Mouse (Mus musculus) intestine, embryonic 16.5 days (tissue): ENCODE results near the gene Psat1. TPM values are rescaled to one million over a fixed set of nuclear protein-coding genes. Genes with fewer than 3 reads are reported as not detected.

Experiments
- ATAC-seq: fragments of 200-750 bp; cut with Nextera tagmentation; 2 replicates; pipeline ENCODE4 v1.8.0; 2017; ENCODE audit warnings: moderate TSS enrichment, moderate library complexity
- H3K27ac ChIP-seq: fragments of 300-500 bp; sonication (generic); 2 replicates; pipeline ENCODE4 v1.5.1; 2014; ENCODE audit warnings: mild to moderate bottlenecking, low read length
- H3K27me3 ChIP-seq: fragments of 300-500 bp; sonication (generic); replicated peaks from 2 replicates; pipeline ENCODE4 v1.6.1; 2014; ENCODE audit warnings: low read length, control low read depth, mixed read lengths; ENCODE audit not compliant: control insufficient read depth, insufficient read depth
- H3K36me3 ChIP-seq: fragments of 300-500 bp; sonication (generic); 2 replicates; pipeline ENCODE4 v1.6.1; 2014; ENCODE audit warnings: low read length, control low read depth; ENCODE audit not compliant: control insufficient read depth, insufficient read depth
- H3K4me1 ChIP-seq: fragments of 300-500 bp; sonication (generic); 2 replicates; pipeline ENCODE4 v1.6.1; 2014; ENCODE audit warnings: low read length, control low read depth, mixed read lengths; ENCODE audit not compliant: control insufficient read depth, insufficient read depth
- H3K4me2 ChIP-seq: fragments of 300-500 bp; sonication (generic); 2 replicates; pipeline ENCODE4 v1.6.1; 2014; ENCODE audit warnings: low read depth, low read length, control low read depth
- H3K4me3 ChIP-seq: fragments of 300-500 bp; sonication (generic); 2 replicates; pipeline ENCODE4 v1.5.1; 2014; ENCODE audit warnings: mild to moderate bottlenecking, low read length
- H3K9ac ChIP-seq: fragments of 300-500 bp; sonication (generic); 2 replicates; pipeline ENCODE4 v1.6.1; 2014; ENCODE audit warnings: low read depth, low read length
- H3K9me3 ChIP-seq: fragments of 300-500 bp; sonication (generic); 2 replicates; pipeline ENCODE4 v1.6.1; 2016; ENCODE audit warnings: low read length, control low read depth; ENCODE audit not compliant: control insufficient read depth
- WGBS: fragments of 180-500 bp; shearing (Covaris S2); extraction: QIAGEN DNeasy Blood & Tissue Kit; methylation state at CpG from one replicate; pipeline ENCODE4 v1.1.7; 2014; 5-methylcytosine and 5-hydroxymethylcytosine counted together
- polyA plus RNA-seq: library from polyadenylated mRNA; unstranded; fragments of >200 nt; fragmentation: Nextera tagmentation; extraction: Ambion mirVana; gene quantifications from 2 replicates; pipeline ENCODE4 v1.2.1, GENCODE M21; 2015

The Psat1 gene
- polyA plus RNA-seq, result 65.1 and 73.5 TPM in 2 replicates

DNA sequence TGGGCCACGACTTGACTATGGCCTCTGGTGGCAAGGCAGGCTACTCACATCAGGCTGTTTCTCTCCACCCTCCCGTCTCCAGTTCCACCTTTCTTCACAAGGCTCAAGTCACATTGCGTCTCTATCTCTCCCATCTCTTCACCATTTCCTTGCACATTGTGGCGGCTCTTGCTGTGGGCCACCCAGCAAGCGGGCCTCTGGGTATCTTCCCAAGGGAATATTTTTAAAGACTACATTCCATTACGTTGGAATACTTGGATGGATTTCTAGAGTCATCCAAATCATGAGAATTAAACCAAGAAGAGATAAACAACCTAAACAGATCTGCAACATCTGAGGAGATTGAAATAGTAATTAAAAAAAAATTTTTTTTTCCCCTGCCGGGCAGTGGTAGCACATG is at the start of gene Psat1:
TSS of gene Psat1 (minus strand) at position 101 of the 400 bp plus-strand sequence.
- H3K4me1 ChIP-seq, result no peaks in the 10 kb centered on the region
- no peaks in the 10 kb centered on the region for H3K9me3 ChIP-seq
- no peak within 1 kb of the TSS for H3K27ac ChIP-seq
- 81% methylated on average over 7 of the region's 7 CpGs for WGBS
- no peaks in the 10 kb centered on the region for H3K27me3 ChIP-seq
- no peak within 1 kb of the TSS for H3K4me2 ChIP-seq
- H3K9ac ChIP-seq, result no peak within 1 kb of the TSS
- no peaks in the 10 kb centered on the region for H3K36me3 ChIP-seq
- 0 out of 2 replicates have a peak, but pooled peaks have one; percentile 13 for ATAC-seq
- H3K4me3 ChIP-seq, result no peak within 1 kb of the TSS

DNA sequence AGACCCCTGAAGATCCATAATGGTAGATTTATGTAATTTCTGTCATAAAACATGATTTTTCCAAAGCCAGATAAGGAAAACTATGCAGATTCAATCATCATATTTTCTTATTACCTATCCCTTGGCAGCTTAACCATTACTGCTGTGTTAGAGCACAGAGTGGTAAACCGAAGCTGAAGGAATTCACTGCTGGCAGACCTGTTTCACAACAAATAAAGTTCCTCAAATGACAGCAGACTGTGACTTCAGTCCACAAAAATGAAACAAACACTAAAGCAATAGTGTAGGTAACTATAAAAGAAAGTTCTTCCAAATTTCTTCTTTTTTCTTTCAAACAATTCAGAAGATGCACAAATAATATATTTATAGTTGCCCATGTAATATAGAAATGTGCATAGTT is 43.0 kb upstream of the Psat1 start:
- H3K27ac ChIP-seq, result no peak overlapping the region
- H3K36me3 ChIP-seq, result no peaks in the 10 kb centered on the region
- WGBS, result 87% methylated on average over 1 of the region's 1 CpGs
- H3K4me3 ChIP-seq, result no peak overlapping the region
- H3K9ac ChIP-seq, result no peak overlapping the region
- H3K9me3 ChIP-seq, result no peaks in the 10 kb centered on the region
- ATAC-seq, result no peak
- peaks cover 2% of the 10 kb centered on the region; the same call in 1 of the 2 replicates for H3K4me1 ChIP-seq
- no peaks in the 10 kb centered on the region for H3K27me3 ChIP-seq
- H3K4me2 ChIP-seq, result no peak overlapping the region

DNA sequence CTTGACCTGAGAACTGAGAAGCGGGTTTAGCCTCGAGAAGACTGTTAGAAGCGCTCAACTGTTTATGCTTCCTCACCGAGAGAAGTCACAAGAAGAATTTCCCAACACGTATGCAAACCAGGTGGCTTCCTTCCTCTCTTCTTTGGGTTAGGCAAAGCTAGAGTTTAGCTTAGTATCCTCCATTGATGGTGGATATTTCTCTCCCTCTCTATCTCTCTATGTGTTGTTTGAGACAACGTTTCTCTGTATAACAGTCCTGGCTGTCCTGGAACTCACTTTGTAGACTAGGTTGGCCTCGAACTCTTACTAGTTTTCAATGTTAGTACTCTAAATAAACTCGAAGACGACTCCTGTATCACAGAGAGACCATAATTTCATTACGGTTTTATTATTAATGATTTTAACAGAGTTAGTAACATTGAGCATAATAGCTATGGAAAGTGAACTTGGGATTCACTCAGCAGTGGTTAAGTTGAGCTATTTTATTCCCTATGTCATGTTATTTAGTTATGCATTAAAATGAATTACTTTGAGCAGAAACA is 38.1 kb upstream of the Psat1 start:
- ATAC-seq, result no peak
- Histone ChIP-seq H3K9me3 (no peaks in the 10 kb centered on the region), H3K36me3 (no peaks in the 10 kb centered on the region), H3K27me3 (no peaks in the 10 kb centered on the region), H3K4me1 (peaks cover 2% of the 10 kb centered on the region; the same call in 1 of the 2 replicates), H3K27ac (no peak overlapping the region), H3K9ac (0 out of 2 replicates have a peak overlapping the region, but pooled peaks have one; percentile 87), H3K4me2 (peak overlapping the region; percentile 91), H3K4me3 (peak overlapping the region; percentile 84)
- 28% methylated on average over 10 of the region's 10 CpGs for WGBS

DNA sequence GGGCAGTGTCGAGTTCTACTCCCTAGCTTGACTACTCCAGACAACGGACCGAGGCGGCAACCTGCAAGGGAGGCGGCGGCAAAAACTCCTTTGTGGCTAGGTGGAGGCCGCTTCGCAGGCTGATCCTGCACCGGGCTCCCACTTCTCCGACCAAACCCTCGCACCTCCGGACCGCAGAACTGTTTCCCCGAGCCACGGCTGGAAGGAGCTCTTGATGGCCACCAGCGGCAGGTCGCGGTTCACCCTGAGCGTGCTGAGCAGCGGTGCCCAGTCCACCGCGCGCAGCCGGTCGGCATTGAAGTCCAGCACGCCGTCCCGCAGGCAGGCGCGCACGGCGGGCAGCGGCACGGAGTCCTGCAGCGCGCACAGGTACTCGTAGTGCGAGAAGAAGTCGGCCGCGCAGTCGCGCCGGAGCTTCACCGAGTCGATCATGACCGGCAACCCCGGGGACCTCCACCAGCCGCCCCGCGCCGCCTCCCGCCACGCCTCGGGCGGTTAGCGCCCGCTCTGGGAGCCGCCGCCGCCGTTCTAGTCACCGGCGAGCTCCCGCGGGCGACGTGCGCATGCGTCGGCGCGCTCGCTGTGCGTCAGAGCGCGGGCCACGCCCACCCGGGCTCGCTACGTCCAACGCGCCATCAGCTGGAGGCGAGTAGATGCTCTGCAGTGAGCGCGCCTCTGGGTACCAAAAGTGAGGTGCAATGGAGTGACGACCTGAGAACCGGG is 37.5 kb upstream of the Psat1 start, which contains the start of gene Cep78:
TSS of gene Cep78 (minus strand) at position 541 of the 723 bp plus-strand sequence.
- Histone ChIP-seq H3K4me1 (peaks cover 2% of the 10 kb centered on the region; the same call in 1 of the 2 replicates), H3K36me3 (no peaks in the 10 kb centered on the region), H3K27ac (peak within 1 kb of the TSS; percentile 74), H3K27me3 (no peaks in the 10 kb centered on the region), H3K9ac (peak within 1 kb of the TSS; percentile 87), H3K9me3 (no peaks in the 10 kb centered on the region), H3K4me2 (peak within 1 kb of the TSS; percentile 91), H3K4me3 (peak within 1 kb of the TSS; percentile 84)
- under 1% methylated on average over 88 of the region's 88 CpGs for WGBS
- ATAC-seq, result peak; percentile 95

DNA sequence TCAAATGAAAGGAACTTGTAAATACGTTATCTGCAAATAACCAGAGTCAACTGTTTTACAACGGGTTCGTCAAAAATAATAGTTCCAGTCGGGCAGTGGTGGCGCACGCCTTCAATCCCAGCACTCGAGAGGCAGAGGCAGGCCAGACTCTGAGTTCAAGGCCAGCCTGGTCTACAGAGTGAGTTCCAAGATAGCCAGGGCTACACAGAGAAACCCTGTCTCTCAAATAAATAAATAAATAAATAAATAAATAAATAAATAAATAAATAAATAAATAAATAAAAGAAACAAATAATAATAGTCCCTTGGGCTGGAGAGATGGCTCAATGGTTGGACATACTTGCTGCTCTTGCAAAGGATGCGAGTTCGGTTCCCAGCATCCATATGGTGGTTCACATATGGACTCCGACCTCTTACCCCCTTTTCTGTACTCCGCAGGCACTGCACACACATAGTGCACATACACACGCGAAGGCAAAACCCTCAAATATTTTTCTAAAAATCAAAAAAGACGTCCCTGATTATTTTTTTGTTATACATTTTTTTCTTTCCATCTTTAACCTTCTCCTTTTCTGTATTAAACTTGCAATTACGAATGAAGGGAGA is 36.7 kb upstream of the Psat1 start:
- ATAC-seq, result no peak
- Histone ChIP-seq H3K27me3 (no peaks in the 10 kb centered on the region), H3K4me1 (peaks cover 2% of the 10 kb centered on the region; the same call in 1 of the 2 replicates), H3K4me2 (peak overlapping the region; percentile 91), H3K27ac (no peak overlapping the region), H3K4me3 (peak overlapping the region; percentile 84), H3K9me3 (no peaks in the 10 kb centered on the region), H3K36me3 (no peaks in the 10 kb centered on the region), H3K9ac (peak overlapping the region; percentile 87)
- 54% methylated on average over 15 of the region's 15 CpGs for WGBS

DNA sequence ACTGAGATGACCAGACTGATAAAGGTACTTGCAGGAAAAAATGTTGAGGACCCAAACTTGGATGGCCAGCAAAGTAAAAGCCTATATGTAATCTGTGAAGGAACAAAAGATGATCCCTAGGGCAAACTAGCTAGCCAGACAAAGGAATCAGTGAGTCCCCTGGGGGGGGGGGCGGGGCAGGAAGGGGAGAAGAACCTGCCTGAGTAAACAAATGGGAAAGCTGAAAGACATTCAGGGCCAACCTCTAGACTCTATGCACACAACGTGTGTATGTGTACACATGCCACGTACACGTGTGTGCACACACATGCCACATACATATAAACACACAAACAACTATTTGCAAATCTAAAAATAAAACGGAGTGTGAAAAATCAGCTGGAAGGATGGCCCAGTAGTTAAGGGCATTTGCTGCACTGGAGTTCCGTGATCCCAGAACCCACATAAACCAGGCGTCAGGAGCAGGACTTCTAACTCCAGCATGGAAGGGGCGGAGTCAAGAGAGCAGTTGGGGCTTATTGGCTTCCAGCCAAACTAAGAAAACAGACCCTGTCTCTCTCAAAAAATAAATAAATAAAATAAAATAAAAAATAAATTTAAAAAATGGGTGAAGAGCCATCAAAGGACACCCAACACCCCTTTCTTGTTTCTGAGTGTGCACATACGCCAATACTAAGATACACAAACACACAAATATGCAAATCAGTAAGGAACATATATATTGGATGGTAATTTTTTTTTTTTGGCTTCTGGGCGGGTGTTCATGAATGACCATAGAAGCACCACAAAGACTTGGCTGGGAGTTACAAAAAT is 36.0 kb upstream of the Psat1 start:
- H3K4me3 ChIP-seq, result no peak overlapping the region
- H3K9me3 ChIP-seq, result no peaks in the 10 kb centered on the region
- H3K4me1 ChIP-seq, result peaks cover 2% of the 10 kb centered on the region; the same call in 1 of the 2 replicates
- ATAC-seq, result no peak
- 46% methylated on average over 9 of the region's 10 CpGs for WGBS
- no peaks in the 10 kb centered on the region for H3K36me3 ChIP-seq
- no peak overlapping the region for H3K9ac ChIP-seq
- no peak overlapping the region for H3K27ac ChIP-seq
- no peak overlapping the region for H3K4me2 ChIP-seq
- H3K27me3 ChIP-seq, result no peaks in the 10 kb centered on the region

DNA sequence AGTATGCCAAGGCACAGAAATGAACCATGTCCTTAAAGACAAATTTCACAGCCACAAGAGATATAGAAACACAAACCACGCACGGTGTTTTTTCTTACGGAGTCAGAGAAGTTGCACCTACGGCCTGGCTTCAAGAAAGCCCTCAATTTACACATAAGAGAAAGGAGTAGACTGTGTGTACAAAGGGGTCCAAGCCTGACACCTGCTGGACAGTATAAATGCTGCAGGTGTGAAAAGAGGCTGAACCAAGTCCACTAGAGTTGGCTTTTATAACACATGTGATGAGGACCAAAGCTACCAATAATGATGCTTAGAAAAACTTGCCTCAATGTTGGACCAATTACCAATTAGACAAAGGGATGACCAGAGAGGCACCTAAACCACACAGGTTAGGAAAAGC is 34.7 kb upstream of the Psat1 start:
- peaks cover 2% of the 10 kb centered on the region; the same call in 1 of the 2 replicates for H3K4me1 ChIP-seq
- no peak overlapping the region for H3K27ac ChIP-seq
- H3K36me3 ChIP-seq, result no peaks in the 10 kb centered on the region
- no peak overlapping the region for H3K9ac ChIP-seq
- 49% methylated on average over 4 of the region's 4 CpGs for WGBS
- no peak overlapping the region for H3K4me3 ChIP-seq
- ATAC-seq, result no peak
- H3K27me3 ChIP-seq, result no peaks in the 10 kb centered on the region
- no peak overlapping the region for H3K4me2 ChIP-seq
- H3K9me3 ChIP-seq, result no peaks in the 10 kb centered on the region

DNA sequence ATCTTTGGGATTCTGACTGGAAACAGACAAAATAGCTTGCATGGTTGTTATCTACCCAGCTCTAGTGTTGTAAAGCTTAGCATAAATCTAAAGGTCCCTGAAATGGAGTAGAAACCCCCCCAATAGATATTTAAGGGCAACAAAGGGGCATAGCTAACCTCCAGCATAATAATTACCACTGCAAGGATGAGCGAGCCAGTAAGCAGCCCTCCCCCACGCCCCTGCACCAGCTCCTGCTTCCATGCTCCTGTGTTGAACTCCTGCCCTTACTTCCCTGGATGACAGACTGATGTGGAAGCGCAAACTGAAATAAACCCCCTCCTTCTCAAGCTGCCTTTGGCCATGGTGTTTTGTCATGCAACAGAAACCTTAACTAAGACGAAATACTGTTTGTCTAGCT is 26.2 kb upstream of the Psat1 start:
- Histone ChIP-seq H3K4me3 (no peak overlapping the region), H3K27ac (no peak overlapping the region), H3K27me3 (no peaks in the 10 kb centered on the region), H3K4me1 (no peaks in the 10 kb centered on the region), H3K9me3 (no peaks in the 10 kb centered on the region), H3K36me3 (0 out of 2 replicates have a peak, but pooled peaks cover 6% of the 10 kb centered on the region), H3K9ac (no peak overlapping the region), H3K4me2 (no peak overlapping the region)
- ATAC-seq, result no peak
- 63% methylated on average over 4 of the region's 4 CpGs for WGBS

DNA sequence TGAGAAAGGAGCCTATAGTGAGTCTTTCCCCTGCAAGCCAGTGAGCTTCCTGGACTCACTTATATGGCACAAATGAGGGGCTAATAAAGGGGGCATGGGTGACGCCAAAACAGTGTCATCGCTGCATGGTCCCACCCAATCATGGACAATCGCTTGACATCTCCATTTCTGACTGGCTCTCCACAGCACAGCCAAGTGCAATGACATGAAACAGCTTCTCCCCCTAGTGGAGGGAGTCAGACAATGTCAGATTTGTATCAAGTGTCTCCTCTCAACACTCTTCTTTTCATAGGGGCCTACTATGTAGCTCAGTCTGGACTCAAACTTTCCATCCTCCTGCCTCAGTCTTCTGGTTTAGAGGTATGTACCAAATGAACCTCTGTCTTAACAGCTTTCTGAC is 17.9 kb upstream of the Psat1 start:
- Histone ChIP-seq H3K9ac (no peak overlapping the region), H3K27ac (no peak overlapping the region), H3K4me2 (no peak overlapping the region), H3K36me3 (0 out of 2 replicates have a peak, but pooled peaks cover 4% of the 10 kb centered on the region), H3K27me3 (no peaks in the 10 kb centered on the region), H3K4me1 (no peaks in the 10 kb centered on the region), H3K4me3 (no peak overlapping the region), H3K9me3 (no peaks in the 10 kb centered on the region)
- WGBS, result 62% methylated on average over 3 of the region's 3 CpGs
- peak; percentile 55; the same call in 1 of the 2 replicates for ATAC-seq
